ENCODE assay signal across 30 mouse cellular contexts in genomic region chr2:163890586-163890985, GRCm38 (mm10). TPM values are rescaled to one million over a fixed set of nuclear protein-coding genes. Genes with fewer than 3 reads are reported as not detected.
DNase-seq lines count a peak whose midpoint lies in the region; ATAC-seq and TF ChIP-seq lines count a peak whose summit lies in the region.
"Had no signal": no experiment of that assay in that cellular context is flagged by ENCODE, and none has a peak within 500 bp of the region (broad histone marks: within the 10 kb centered on the region; RNA-seq: fewer than 3 reads in every experiment).

No protein-coding gene starts in this region.

- peaks cover 8% of the 10 kb centered on the region for H3K4me1 ChIP-seq in forebrain, embryonic 13.5 days
- H3K4me1 ChIP-seq in forebrain, embryonic 11.5 days (replicated peaks; ENCODE audit: control insufficient read depth, insufficient read depth, low read length), result no peaks in the 10 kb centered on the region
- H3K4me1 ChIP-seq in neural tube, embryonic 13.5 days (replicated peaks), result peaks cover 21% of the 10 kb centered on the region
- no peaks in the 10 kb centered on the region for H3K4me1 ChIP-seq in hindbrain, postnatal 0 days (ENCODE audit: insufficient read depth, low read length)
- H3K4me1 ChIP-seq: intestine, embryonic 15.5 days; liver, embryonic 13.5 days had no signal

- ATAC-seq in forebrain, embryonic 13.5 days, result 0 out of 2 replicates have a peak, but pooled peaks have one; percentile 19
- no peak for ATAC-seq in forebrain, embryonic 11.5 days (replicated peaks; ENCODE audit: low FRiP score)
- ATAC-seq in neural tube, embryonic 13.5 days (ENCODE audit: low read depth), result peak; percentile 49; the same call in 1 of the 2 replicates
- peak; percentile 43; the same call in 1 of the 2 replicates for ATAC-seq in hindbrain, postnatal 0 days
- ATAC-seq: intestine, embryonic 15.5 days had no signal

- no peaks in the 10 kb centered on the region for H3K36me3 ChIP-seq in forebrain, embryonic 13.5 days (ENCODE audit: poor library complexity, severe bottlenecking)
- H3K36me3 ChIP-seq in forebrain, embryonic 11.5 days (ENCODE audit: control insufficient read depth, insufficient read depth, low read length), result no peaks in the 10 kb centered on the region
- H3K36me3 ChIP-seq in neural tube, embryonic 13.5 days, result no peaks in the 10 kb centered on the region
- no peaks in the 10 kb centered on the region for H3K36me3 ChIP-seq in hindbrain, postnatal 0 days (ENCODE audit: insufficient read depth, low read length)
- H3K36me3 ChIP-seq: embryonic facial prominence, embryonic 10.5 days; intestine, embryonic 15.5 days; liver, embryonic 13.5 days had no signal

- no peak overlapping the region for H3K9ac ChIP-seq in forebrain, embryonic 13.5 days
- H3K9ac ChIP-seq in forebrain, embryonic 11.5 days (ENCODE audit: low read length), result no peak overlapping the region
- no peak overlapping the region; the same call in 1 of the 2 replicates for H3K9ac ChIP-seq in neural tube, embryonic 13.5 days
- no peak overlapping the region for H3K9ac ChIP-seq in hindbrain, postnatal 0 days (replicated peaks; ENCODE audit: low read length)
- H3K9ac ChIP-seq: intestine, embryonic 15.5 days; liver, embryonic 13.5 days had no signal

- intact Hi-C loops in heart, postnatal 14 days (cut with DNase I), result no loop called here

- H3K27ac ChIP-seq in forebrain, embryonic 13.5 days, result peak overlapping the region; percentile 57; the same call in 1 of the 2 replicates
- H3K27ac ChIP-seq in forebrain, embryonic 11.5 days (ENCODE audit: low read depth, low read length), result no peak overlapping the region
- peak overlapping the region; percentile 73 for H3K27ac ChIP-seq in neural tube, embryonic 13.5 days (replicated peaks)
- no peak overlapping the region for H3K27ac ChIP-seq in hindbrain, postnatal 0 days
- H3K27ac ChIP-seq: embryonic facial prominence, embryonic 10.5 days; intestine, embryonic 15.5 days; liver, embryonic 13.5 days had no signal

- no peaks in the 10 kb centered on the region for H3K9me3 ChIP-seq in forebrain, embryonic 13.5 days (replicated peaks)
- H3K9me3 ChIP-seq in forebrain, embryonic 11.5 days (ENCODE audit: control insufficient read depth, low read length), result no peaks in the 10 kb centered on the region
- H3K9me3 ChIP-seq in neural tube, embryonic 13.5 days, result no peaks in the 10 kb centered on the region
- H3K9me3 ChIP-seq in hindbrain, postnatal 0 days (ENCODE audit: low read length), result no peaks in the 10 kb centered on the region
- H3K9me3 ChIP-seq: embryonic facial prominence, embryonic 10.5 days; intestine, embryonic 15.5 days; liver, embryonic 13.5 days had no signal

- no peaks in the 10 kb centered on the region for H3K27me3 ChIP-seq in forebrain, embryonic 13.5 days
- no peaks in the 10 kb centered on the region for H3K27me3 ChIP-seq in forebrain, embryonic 11.5 days (ENCODE audit: control insufficient read depth, insufficient read depth, low read length)
- H3K27me3 ChIP-seq in neural tube, embryonic 13.5 days, result no peaks in the 10 kb centered on the region
- H3K27me3 ChIP-seq in hindbrain, postnatal 0 days (ENCODE audit: insufficient read depth, low read length), result no peaks in the 10 kb centered on the region
- H3K27me3 ChIP-seq: intestine, embryonic 15.5 days; liver, embryonic 13.5 days had no signal

- TF ChIP-seq CTCF in hindbrain, postnatal 0 days (IDR thresholded peaks at IDR 0.05; ENCODE audit: low read depth), result no peak

- no peak for DNase-seq in forebrain, embryonic 11.5 days (ENCODE audit: low spot score)
- no peak for DNase-seq in neural tube, embryonic 10.5 days (ENCODE audit: extremely low spot score, low spot score)
- DNase-seq in hindbrain, postnatal 0 days (ENCODE audit: low spot score), result no peak
- no peak for DNase-seq in heart, postnatal 14 days
- no peak for DNase-seq in adrenal gland, postnatal 25 days
- DNase-seq: adrenal gland, postnatal 14 days; cerebellum, adult 9-10 months; gastrocnemius, postnatal 25 days; heart, adult 18-20 months; heart, postnatal 4 days; kidney, adult 8-10 months; kidney, postnatal 10 days; liver, embryonic 13.5 days; lung, adult 2 months; lung, postnatal 4 days; thymus, adult 2 months; thymus, postnatal 4 days had no signal

- no peak overlapping the region for H3K4me2 ChIP-seq in forebrain, embryonic 13.5 days
- no peak overlapping the region for H3K4me2 ChIP-seq in forebrain, embryonic 11.5 days (ENCODE audit: low read depth, low read length, severe bottlenecking)
- H3K4me2 ChIP-seq in neural tube, embryonic 13.5 days, result no peak overlapping the region
- no peak overlapping the region for H3K4me2 ChIP-seq in hindbrain, postnatal 0 days (ENCODE audit: low read depth, low read length)
- H3K4me2 ChIP-seq: intestine, embryonic 15.5 days; liver, embryonic 13.5 days had no signal

- 43% methylated on average over 11 of the region's 11 CpGs for WGBS in forebrain, embryonic 13.5 days
- 59% methylated on average over 11 of the region's 11 CpGs for WGBS in forebrain, embryonic 11.5 days
- WGBS in neural tube, embryonic 13.5 days, result 49% methylated on average over 11 of the region's 11 CpGs
- WGBS in hindbrain, postnatal 0 days, result 56% methylated on average over 11 of the region's 11 CpGs

- no peak overlapping the region for H3K4me3 ChIP-seq in forebrain, embryonic 13.5 days
- H3K4me3 ChIP-seq in forebrain, embryonic 11.5 days (ENCODE audit: low read depth, low read length), result no peak overlapping the region
- no peak overlapping the region for H3K4me3 ChIP-seq in neural tube, embryonic 13.5 days
- H3K4me3 ChIP-seq in hindbrain, postnatal 0 days (ENCODE audit: low read length), result no peak overlapping the region
- H3K4me3 ChIP-seq: embryonic facial prominence, embryonic 10.5 days; intestine, embryonic 15.5 days; left cerebral cortex, adult 2 months; liver, embryonic 13.5 days had no signal

RNA-seq across cellular contexts. Expression of gene Rims4, which starts 27.9 kb away (rescaled TPM):
- 2.5 and 3.0 TPM in 2 replicates for polyA plus RNA-seq in forebrain, embryonic 13.5 days (2015; fragmentation: Nextera tagmentation; extraction: Ambion mirVana)
- polyA plus RNA-seq in forebrain, embryonic 11.5 days (2014; fragmentation: Nextera tagmentation; extraction: Ambion mirVana), result 0.98 and 1.2 TPM in 2 replicates
- 8.5 and 8.7 TPM in 2 replicates for polyA plus RNA-seq in neural tube, embryonic 13.5 days (2015; fragmentation: Nextera tagmentation; extraction: Ambion mirVana)
- total RNA-seq in hindbrain, postnatal 0 days (2014; rRNA removed), result 76.7 and 81.0 TPM in 2 replicates
- 16.7 and 19.6 TPM in 2 replicates for polyA plus RNA-seq in hindbrain, postnatal 0 days (2015; fragmentation: Nextera tagmentation; extraction: Ambion mirVana)
- under 1 TPM; 0.10 to 0.15 TPM for total RNA-seq in heart, postnatal 14 days (2021)
- 182 and 190 TPM in 2 replicates for total RNA-seq in adrenal gland, postnatal 25 days (2021)
- total RNA-seq: common myeloid progenitor, adult 5-6 weeks; megakaryocyte-erythroid progenitor cell, adult 5-6 weeks; neutrophil, adult 5-6 weeks had no signal

RNA-seq across cellular contexts. Expression of gene Kcnk15, which starts 37.1 kb away (rescaled TPM):
- not detected in 2 replicates for polyA plus RNA-seq in forebrain, embryonic 13.5 days (2015; fragmentation: Nextera tagmentation; extraction: Ambion mirVana)
- polyA plus RNA-seq in forebrain, embryonic 11.5 days (2014; fragmentation: Nextera tagmentation; extraction: Ambion mirVana), result not detected in 2 replicates
- polyA plus RNA-seq in neural tube, embryonic 13.5 days (2015; fragmentation: Nextera tagmentation; extraction: Ambion mirVana), result not detected in 2 replicates
- total RNA-seq in hindbrain, postnatal 0 days (2014; rRNA removed), result 0.58 and 2.4 TPM in 2 replicates
- polyA plus RNA-seq in hindbrain, postnatal 0 days (2015; fragmentation: Nextera tagmentation; extraction: Ambion mirVana), result 0.23 and 0.40 TPM in 2 replicates
- total RNA-seq in heart, postnatal 14 days (2021), result not detected
- total RNA-seq in adrenal gland, postnatal 25 days (2021), result not detected in 2 replicates
- total RNA-seq: adrenal gland, postnatal 14 days; common myeloid progenitor, adult 5-6 weeks; gastrocnemius, postnatal 25 days; heart, adult 18-20 months; heart, postnatal 4 days; layer of hippocampus, postnatal 10 days; megakaryocyte-erythroid progenitor cell, adult 5-6 weeks; neutrophil, adult 5-6 weeks had no signal
- polyA plus RNA-seq: embryonic facial prominence, embryonic 10.5 days; heart, embryonic 14.5 days; intestine, embryonic 15.5 days; limb, embryonic 14.5 days; liver, embryonic 13.5 days; lung, adult 2 months; small intestine, adult 2 months; stomach, embryonic 16.5 days; thymus, adult 2 months had no signal

Comparison
In these comparisons a context has a peak if more than half of its experiments do, and no peak if none do; other contexts are left out.
1. H3K27ac ChIP-seq: peak in forebrain, embryonic 13.5 days (single experiment) and neural tube, embryonic 13.5 days (single experiment); none in forebrain, embryonic 11.5 days (single experiment) and hindbrain, postnatal 0 days (single experiment).